Mouse (Mus musculus) erythroblast, embryonic 14.5 days (primary cell): ENCODE results near the gene Cfap57.

ENCODE experiments used
- GATA1 ChIP-seq: IDR thresholded peaks from 2 replicates; pipeline ENCODE4 v1.6.1; 2012; ENCODE audit warnings: low read length, inconsistent platforms, mixed read lengths
- TAL1 ChIP-seq: IDR thresholded peaks from 3 replicates; pipeline ENCODE4 v1.6.1; 2012; ENCODE audit warnings: low read length, inconsistent platforms, mixed read lengths

GRCm38 (mm10) chr4:118535610-118536009, 85.0 kb downstream of the Cfap57 start:
- TF ChIP-seq TAL1 (no peak), GATA1 (no peak)
